Mouse (Mus musculus) liver, embryonic 12.5 days (tissue): ENCODE data around the gene Ppp6r3. TPM values are rescaled to one million over a fixed set of nuclear protein-coding genes. Genes with fewer than 3 reads are reported as not detected.
"Not testable (repeated sequence)": the region's sequence is repeated elsewhere in the genome, so short reads cannot be mapped to it uniquely, and the experiment has no call there.

Source experiments
- ATAC-seq: fragments of 200-750 bp; cut with Nextera tagmentation; 2 replicates; pipeline ENCODE4 v1.8.0; 2017; ENCODE audit warnings: moderate number of reproducible peaks, mild to moderate bottlenecking, moderate library complexity
- H3K27ac ChIP-seq: fragments of 300-500 bp; sonication (generic); 2 replicates; pipeline ENCODE4 v1.5.1; 2016; ENCODE audit warnings: mild to moderate bottlenecking
- H3K27me3 ChIP-seq: fragments of 300-500 bp; sonication (generic); replicated peaks from 2 replicates; pipeline ENCODE4 v1.6.1; 2016; ENCODE audit warnings: mild to moderate bottlenecking, moderate library complexity
- H3K36me3 ChIP-seq: fragments of 300-500 bp; sonication (generic); 2 replicates; pipeline ENCODE4 v1.6.1; 2016; ENCODE audit warnings: mild to moderate bottlenecking, moderate library complexity
- H3K4me1 ChIP-seq: fragments of 300-500 bp; sonication (generic); 2 replicates; pipeline ENCODE4 v1.6.1; 2016
- H3K4me2 ChIP-seq: fragments of 300-500 bp; sonication (generic); 2 replicates; pipeline ENCODE4 v1.6.1; 2016; ENCODE audit warnings: mild to moderate bottlenecking, moderate library complexity
- H3K4me3 ChIP-seq: fragments of 300-500 bp; sonication (generic); 2 replicates; pipeline ENCODE4 v1.5.1; 2016; ENCODE audit warnings: mild to moderate bottlenecking, moderate library complexity
- H3K9ac ChIP-seq: fragments of 300-500 bp; sonication (generic); 2 replicates; pipeline ENCODE4 v1.6.1; 2016; ENCODE audit warnings: mild to moderate bottlenecking, moderate library complexity
- H3K9me3 ChIP-seq: fragments of 300-500 bp; sonication (generic); replicated peaks from 2 replicates; pipeline ENCODE4 v1.6.1; 2016; ENCODE audit warnings: mild to moderate bottlenecking, moderate library complexity
- WGBS: fragments of 180-500 bp; shearing (Covaris S2); methylation state at CpG from one replicate; pipeline ENCODE4 v1.1.7; 2016; ENCODE audit not compliant: insufficient replicate concordance; 5-methylcytosine and 5-hydroxymethylcytosine counted together
- polyA plus RNA-seq: library from polyadenylated mRNA; unstranded; fragments of >200 nt; fragmentation: Nextera tagmentation; extraction: Ambion mirVana; gene quantifications from 2 replicates; pipeline ENCODE4 v1.2.1, GENCODE M21; 2016

The Ppp6r3 gene
- polyA plus RNA-seq, 1 experiment from 2014 or later: 35.8 TPM

DNA sequence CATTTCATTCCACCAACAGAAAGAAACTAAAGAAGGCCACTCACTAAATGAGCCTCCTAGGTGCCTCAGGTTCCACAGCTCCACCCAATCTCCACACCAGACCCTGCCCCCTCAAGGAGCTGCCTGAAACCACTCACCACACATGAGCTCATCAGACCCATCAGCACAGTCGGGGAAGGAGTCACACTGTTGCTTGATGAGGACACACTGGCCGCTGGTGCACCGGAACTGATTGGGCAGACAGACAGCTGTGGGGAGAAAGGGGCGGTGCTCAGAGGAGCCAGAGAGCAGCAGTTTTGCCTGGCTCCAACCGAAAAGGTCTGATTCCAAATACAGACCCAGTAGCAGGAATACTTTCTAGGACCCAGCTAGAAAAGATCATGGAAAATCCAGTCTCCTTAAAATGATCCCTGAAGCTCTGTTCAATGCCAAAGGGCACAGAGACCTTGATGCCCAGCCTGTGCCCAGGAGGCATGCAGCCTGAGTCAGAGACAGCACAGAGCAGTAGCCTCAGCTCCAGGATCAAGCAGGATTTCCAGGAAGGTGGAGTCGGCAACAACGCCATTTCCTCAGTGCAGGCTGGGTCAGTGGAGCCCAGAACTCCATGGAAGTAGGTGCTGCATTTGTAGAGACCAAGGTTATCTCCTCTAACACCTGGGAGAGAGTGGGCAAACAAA is 18.0 kb upstream of the Ppp6r3 start:
- Histone ChIP-seq H3K9me3 (no peaks in the 10 kb centered on the region), H3K36me3 (peaks cover 97% of the 10 kb centered on the region), H3K27me3 (no peaks in the 10 kb centered on the region), H3K27ac (no peak overlapping the region), H3K4me1 (peaks cover 26% of the 10 kb centered on the region), H3K4me2 (no peak overlapping the region), H3K9ac (no peak overlapping the region), H3K4me3 (no peak overlapping the region)
- WGBS: 64% methylated on average over 7 of the region's 7 CpGs
- no peak for ATAC-seq

DNA sequence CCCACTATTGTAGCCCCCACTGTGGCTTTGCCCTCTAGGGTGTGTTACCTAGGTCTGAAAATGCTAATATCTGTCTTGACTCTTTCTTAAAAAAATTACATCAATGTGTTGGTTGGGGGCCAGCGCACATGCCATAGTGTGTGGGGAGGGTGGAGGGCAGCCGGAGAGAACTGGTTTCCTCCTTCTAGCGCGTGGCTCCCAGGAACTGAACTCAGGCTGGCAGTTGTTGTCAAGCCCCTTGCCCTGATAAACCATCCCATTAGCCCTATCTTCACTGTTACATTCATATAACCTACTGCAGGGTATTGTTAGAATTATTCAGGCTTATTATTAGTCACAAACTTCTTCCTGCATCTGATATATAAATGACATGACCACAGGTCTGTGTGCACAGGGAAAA is 14.4 kb upstream of the Ppp6r3 start:
- Histone ChIP-seq H3K4me1 (peaks cover 26% of the 10 kb centered on the region), H3K9me3 (no peaks in the 10 kb centered on the region), H3K9ac (no peak overlapping the region; the same call in 1 of the 2 replicates), H3K27ac (peak overlapping the region; percentile 71), H3K27me3 (no peaks in the 10 kb centered on the region), H3K4me2 (peak overlapping the region; percentile 40), H3K4me3 (no peak overlapping the region), H3K36me3 (peaks cover 87% of the 10 kb centered on the region)
- 51% methylated on average over 4 of the region's 4 CpGs for WGBS
- ATAC-seq: peak; percentile 58

DNA sequence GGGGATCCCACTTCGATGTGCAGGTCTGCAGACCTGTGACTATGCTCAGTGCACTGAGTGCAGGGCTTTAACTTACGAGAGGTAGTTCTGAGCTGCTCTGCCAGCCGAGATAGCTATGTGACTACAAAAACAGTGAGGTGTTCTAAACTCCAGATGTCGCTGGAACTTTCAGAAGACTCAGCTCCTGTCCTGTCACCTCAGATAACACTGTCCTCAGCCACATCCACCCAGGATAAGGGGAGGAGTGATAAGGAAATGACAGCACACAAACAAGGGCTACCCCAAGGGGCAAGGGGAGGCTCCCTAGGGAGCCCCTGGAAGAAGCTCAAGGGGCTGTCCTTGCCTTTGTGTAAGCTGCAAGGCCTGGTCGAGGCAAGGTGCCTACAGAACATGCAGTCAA is 14.0 kb upstream of the Ppp6r3 start:
- ATAC-seq: peak; percentile 89
- Histone ChIP-seq H3K27me3 (no peaks in the 10 kb centered on the region), H3K9me3 (no peaks in the 10 kb centered on the region), H3K4me2 (peak overlapping the region; percentile 40), H3K4me3 (no peak overlapping the region), H3K36me3 (peaks cover 87% of the 10 kb centered on the region), H3K27ac (peak overlapping the region; percentile 71), H3K4me1 (peaks cover 26% of the 10 kb centered on the region), H3K9ac (no peak overlapping the region; the same call in 1 of the 2 replicates)
- 16% methylated on average over 5 of the region's 5 CpGs for WGBS

DNA sequence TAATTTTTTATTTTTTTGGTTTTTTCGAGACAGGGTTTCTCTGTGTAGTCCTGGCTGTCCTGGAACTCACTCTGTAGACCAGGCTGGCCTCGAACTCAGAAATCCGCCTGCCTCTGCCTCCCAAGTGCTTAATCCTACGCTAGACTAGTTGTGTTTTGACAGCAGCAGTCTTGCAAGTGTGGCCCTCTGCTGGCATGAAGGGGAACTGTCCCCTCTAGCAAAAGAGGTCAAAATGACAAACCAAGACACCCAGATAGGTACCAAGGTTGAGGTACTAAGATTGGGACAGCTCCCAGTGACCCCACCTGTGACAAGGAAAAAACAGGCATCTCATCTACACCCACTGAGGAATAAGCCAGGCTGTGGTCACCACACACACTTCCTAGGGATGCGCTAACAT is 12.2 kb upstream of the Ppp6r3 start:
- H3K4me3 ChIP-seq, ATAC-seq, H3K9me3 ChIP-seq, H3K27me3 ChIP-seq, H3K27ac ChIP-seq, H3K4me2 ChIP-seq, H3K9ac ChIP-seq: not testable (repeated sequence)
- 76% methylated on average over 5 of the region's 5 CpGs for WGBS
- Histone ChIP-seq H3K4me1 (peaks cover 26% of the 10 kb centered on the region), H3K36me3 (peaks cover 76% of the 10 kb centered on the region)

DNA sequence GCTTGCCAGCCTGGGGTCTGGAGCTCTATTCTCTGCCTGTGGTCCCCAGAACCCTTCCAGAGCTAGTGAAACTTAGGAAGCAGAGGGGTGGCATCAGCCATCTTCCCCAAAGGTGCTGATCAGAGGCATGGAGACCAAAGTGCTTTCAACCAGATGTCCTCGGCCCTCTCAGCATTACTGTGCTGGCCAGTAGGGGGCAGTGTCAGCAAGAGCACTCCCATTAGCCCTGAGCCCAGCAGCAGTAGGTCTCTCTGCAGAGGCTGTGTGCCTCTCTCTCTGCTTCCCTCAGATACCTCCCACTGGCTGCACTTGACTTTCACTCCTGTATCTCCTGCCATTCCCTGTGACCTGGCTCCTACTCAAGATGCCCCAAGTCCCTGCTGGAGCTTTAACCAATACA is 11.0 kb upstream of the Ppp6r3 start:
- Histone ChIP-seq H3K27ac (no peak overlapping the region), H3K4me2 (no peak overlapping the region), H3K36me3 (peaks cover 64% of the 10 kb centered on the region), H3K9me3 (no peaks in the 10 kb centered on the region), H3K4me3 (no peak overlapping the region), H3K27me3 (no peaks in the 10 kb centered on the region), H3K9ac (no peak overlapping the region), H3K4me1 (peaks cover 26% of the 10 kb centered on the region)
- whole genome bisulfite sequencing: 29% methylated on average over 1 of the region's 1 CpGs
- ATAC-seq: 0 out of 2 replicates have a peak, but pooled peaks have one; percentile 11

DNA sequence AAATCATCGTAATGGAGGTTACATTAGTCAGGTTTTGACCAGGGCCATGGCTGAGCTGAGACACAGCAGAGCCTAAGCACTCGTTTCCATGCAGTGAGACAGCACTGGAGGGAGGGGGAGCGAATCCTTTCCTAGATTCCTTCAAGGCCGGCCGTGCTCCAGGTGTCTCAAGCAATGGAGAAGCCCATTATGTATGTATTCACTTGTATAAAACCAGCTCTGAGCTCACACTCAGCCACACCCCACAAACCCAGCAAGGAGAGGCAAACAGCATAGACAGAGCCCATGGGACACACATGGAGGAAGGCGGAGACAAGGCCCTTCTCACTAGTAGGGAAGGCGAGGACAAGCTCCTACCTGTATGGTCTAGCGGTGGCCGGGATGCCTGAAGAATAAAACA is 10.5 kb upstream of the Ppp6r3 start:
- no peak overlapping the region for H3K4me2 ChIP-seq
- no peak overlapping the region for H3K27ac ChIP-seq
- no peak overlapping the region for H3K4me3 ChIP-seq
- peaks cover 23% of the 10 kb centered on the region for H3K4me1 ChIP-seq
- no peak overlapping the region for H3K9ac ChIP-seq
- H3K27me3 ChIP-seq: no peaks in the 10 kb centered on the region
- WGBS: 81% methylated on average over 9 of the region's 9 CpGs
- H3K9me3 ChIP-seq: no peaks in the 10 kb centered on the region
- peaks cover 58% of the 10 kb centered on the region for H3K36me3 ChIP-seq
- ATAC-seq: no peak

DNA sequence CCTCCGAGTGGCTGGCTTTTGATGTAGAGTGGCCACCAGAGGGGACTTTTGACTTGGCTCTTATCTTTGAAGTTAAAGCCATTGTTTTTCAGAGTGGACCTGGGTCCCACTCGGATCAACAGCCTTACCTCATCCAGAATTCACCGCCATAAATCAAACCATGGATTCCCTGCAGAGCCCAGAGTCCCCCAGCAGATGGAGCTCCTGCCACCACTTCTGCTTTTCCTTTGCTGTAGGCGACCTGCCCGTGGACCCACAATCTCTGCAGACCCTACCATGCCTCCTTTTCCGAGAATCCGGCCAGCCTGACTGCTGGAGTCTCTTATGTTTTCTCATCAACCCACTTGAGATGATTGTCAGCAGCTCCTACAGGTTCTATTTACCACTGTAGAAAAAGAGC is 5.8 kb upstream of the Ppp6r3 start:
- H3K4me3 ChIP-seq: no peak overlapping the region
- H3K27ac ChIP-seq: no peak overlapping the region
- H3K36me3 ChIP-seq: peaks cover 23% of the 10 kb centered on the region
- H3K4me2 ChIP-seq: no peak overlapping the region
- peaks cover 23% of the 10 kb centered on the region for H3K4me1 ChIP-seq
- no peaks in the 10 kb centered on the region for H3K9me3 ChIP-seq
- H3K27me3 ChIP-seq: no peaks in the 10 kb centered on the region
- ATAC-seq: no peak
- no peak overlapping the region for H3K9ac ChIP-seq
- 21% methylated on average over 7 of the region's 7 CpGs for WGBS

DNA sequence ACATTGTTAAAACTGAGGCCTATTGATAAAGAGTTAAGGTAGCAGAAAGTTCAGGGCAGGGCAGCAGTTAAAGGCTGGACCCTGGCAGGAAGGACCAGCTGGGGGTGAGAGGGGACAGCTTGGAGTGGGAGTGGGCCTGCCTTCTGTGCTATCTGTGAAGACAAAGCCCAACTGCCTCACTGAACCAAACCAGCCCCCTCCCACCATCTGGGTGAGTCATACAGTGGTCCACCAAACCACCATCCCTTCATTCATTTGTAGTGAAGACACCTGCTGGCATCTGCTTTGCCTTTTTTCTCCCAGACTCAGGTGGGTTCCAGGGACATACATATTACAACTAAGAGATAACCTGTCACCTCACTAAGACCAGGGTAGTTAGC is 2.4 kb upstream of the Ppp6r3 start:
- no peak overlapping the region for H3K4me3 ChIP-seq
- peaks cover 43% of the 10 kb centered on the region for H3K4me1 ChIP-seq
- H3K9me3 ChIP-seq: no peaks in the 10 kb centered on the region
- H3K27me3 ChIP-seq: no peaks in the 10 kb centered on the region
- H3K4me2 ChIP-seq: peak overlapping the region; percentile 72
- H3K9ac ChIP-seq: no peak overlapping the region
- H3K27ac ChIP-seq: peak overlapping the region; percentile 94; the same call in 1 of the 2 replicates
- ATAC-seq: no peak
- no peaks in the 10 kb centered on the region for H3K36me3 ChIP-seq

DNA sequence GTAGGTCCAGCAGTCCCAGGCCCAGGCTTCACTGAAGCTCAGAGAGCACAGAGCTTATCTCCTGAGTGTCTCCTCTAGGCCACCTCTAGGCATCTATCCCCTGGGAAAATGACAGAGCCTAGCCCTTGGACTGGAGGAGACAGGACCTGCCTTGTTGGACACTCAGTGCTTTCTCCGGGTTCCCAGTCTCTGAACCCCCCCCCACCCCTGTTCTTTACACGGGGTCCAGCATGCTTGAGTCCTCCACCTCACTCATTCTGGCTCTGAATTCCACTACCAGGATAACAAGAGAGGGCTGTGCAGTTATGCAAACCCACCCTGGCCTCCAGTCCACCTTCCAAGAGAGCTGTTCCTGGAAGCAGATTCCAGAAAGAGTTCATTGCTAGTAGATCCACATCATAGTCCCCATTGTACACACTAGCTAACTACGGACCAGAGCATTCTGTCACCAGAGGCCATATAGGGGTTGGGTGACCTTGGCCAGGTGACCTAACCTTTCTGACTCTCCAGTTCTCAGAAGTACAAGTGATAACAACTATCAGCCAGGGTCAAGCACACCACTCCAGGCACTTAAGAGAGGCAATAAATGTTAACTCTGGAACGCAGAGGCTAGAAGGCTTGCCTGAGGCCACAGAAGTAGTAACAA is 1.8 kb upstream of the Ppp6r3 start:
- Histone ChIP-seq H3K4me2 (peak overlapping the region; percentile 72), H3K27ac (peak overlapping the region; percentile 94), H3K4me1 (peaks cover 44% of the 10 kb centered on the region), H3K4me3 (peak overlapping the region; percentile 7; the same call in 1 of the 2 replicates), H3K36me3 (no peaks in the 10 kb centered on the region; the same call in 1 of the 2 replicates), H3K27me3 (no peaks in the 10 kb centered on the region), H3K9ac (peak overlapping the region; percentile 36), H3K9me3 (no peaks in the 10 kb centered on the region)
- WGBS: 58% methylated on average over 4 of the region's 4 CpGs
- ATAC-seq: no peak

DNA sequence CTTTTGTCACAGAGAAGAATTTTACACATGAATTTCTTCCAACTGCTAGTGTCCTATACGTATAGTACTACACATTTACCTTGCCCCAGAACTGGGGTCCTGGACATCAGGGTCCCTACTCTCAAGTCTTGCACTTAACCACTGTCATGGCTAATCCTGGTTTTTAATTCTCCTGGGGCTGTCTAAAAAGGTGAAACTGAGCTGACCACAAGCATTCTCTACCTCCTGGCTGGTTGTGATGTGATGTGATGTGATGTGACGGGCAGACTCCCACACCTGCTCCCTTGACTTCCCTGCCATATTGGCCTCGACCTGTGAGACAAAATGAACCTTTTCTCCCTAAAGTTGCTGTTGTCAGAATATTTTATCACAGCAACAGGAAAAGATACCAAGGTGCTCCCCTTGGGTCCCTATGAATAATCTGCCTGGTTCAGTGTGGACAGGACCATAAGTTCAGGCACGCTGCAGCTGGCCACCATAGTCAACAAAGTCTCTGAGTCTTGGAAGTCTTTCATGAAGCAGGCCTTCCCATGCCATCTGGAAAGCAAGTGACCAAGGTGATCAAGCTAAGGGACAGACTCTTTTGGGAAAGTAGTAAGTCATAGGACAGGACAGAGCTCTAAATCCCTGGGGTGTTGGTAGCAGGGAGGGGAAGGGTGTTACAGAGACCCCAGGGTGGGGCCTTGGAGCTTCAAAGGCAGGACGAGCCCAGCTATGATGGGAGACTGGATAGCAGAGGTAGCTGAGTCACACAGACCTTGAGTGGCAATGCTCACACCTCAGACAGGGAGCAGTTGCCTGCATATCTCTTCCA is 1.1 kb upstream of the Ppp6r3 start:
- WGBS: 58% methylated on average over 5 of the region's 5 CpGs
- Histone ChIP-seq H3K9me3 (no peaks in the 10 kb centered on the region), H3K9ac (peak overlapping the region; percentile 94), H3K4me3 (peak overlapping the region; percentile 80), H3K27me3 (no peaks in the 10 kb centered on the region), H3K36me3 (peaks cover 2% of the 10 kb centered on the region; the same call in 1 of the 2 replicates), H3K4me2 (peak overlapping the region; percentile 72), H3K4me1 (peaks cover 44% of the 10 kb centered on the region), H3K27ac (peak overlapping the region; percentile 94)
- no peak for ATAC-seq

DNA sequence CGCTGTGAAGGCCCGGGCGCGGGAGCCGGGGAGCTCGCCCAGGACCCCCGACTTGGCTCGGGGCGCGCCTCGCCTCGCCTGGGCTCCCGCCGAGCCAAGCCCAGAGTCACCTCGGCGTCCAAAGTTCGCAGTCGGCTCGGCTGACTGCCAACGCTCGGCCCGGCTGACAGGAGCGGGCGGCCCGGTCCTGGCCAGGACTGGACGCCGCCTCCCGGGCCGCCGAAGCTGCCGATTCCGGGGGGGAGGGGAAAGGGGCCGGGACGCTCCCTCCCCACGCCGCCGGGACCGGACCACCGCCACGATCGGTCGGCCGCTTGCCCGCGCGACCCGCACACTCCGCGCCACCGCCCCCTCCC is 295 bp downstream of the Ppp6r3 start:
- H3K27ac ChIP-seq: peak overlapping the region; percentile 94
- no peaks in the 10 kb centered on the region for H3K9me3 ChIP-seq
- peaks cover 6% of the 10 kb centered on the region; the same call in 1 of the 2 replicates for H3K36me3 ChIP-seq
- peak overlapping the region; percentile 94 for H3K9ac ChIP-seq
- H3K27me3 ChIP-seq: no peaks in the 10 kb centered on the region
- H3K4me1 ChIP-seq: peaks cover 50% of the 10 kb centered on the region
- H3K4me3 ChIP-seq: peak overlapping the region; percentile 80
- ATAC-seq: peak; percentile 66
- WGBS: under 1% methylated on average over 34 of the region's 50 CpGs
- peak overlapping the region; percentile 87 for H3K4me2 ChIP-seq

DNA sequence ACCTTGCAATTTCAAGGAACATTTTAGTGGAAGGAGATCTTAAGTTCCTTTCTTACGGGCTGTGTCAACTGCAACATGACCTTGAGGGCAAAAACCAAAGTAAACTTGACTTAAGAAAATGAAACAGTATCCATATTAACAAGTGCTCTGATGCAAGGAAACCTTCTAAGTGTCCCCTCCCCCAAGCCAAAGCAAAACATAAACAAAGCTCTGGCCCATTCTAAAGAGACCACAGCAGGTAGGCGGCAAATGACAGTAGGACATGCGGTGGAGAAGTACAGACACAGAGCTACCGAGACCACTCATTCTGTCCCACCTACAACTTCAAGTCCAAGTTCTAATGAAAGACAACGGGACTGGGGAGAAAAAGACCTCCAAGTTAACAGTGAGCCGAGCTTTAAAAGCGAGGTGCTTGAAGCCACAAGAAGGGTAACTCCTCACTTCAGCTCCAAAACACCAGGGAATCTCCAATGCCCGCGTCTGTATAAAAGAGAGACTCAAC is 905 bp downstream of the Ppp6r3 start:
- no peaks in the 10 kb centered on the region for H3K9me3 ChIP-seq
- peaks cover 54% of the 10 kb centered on the region for H3K4me1 ChIP-seq
- no peak for ATAC-seq
- peak overlapping the region; percentile 87 for H3K4me2 ChIP-seq
- H3K36me3 ChIP-seq: peaks cover 6% of the 10 kb centered on the region; the same call in 1 of the 2 replicates
- peak overlapping the region; percentile 80 for H3K4me3 ChIP-seq
- peak overlapping the region; percentile 94 for H3K9ac ChIP-seq
- WGBS: 3% methylated on average over 9 of the region's 9 CpGs
- peak overlapping the region; percentile 94 for H3K27ac ChIP-seq
- no peaks in the 10 kb centered on the region for H3K27me3 ChIP-seq
